Mouse (Mus musculus) gastrocnemius, postnatal 10 days (tissue): Measurements from ENCODE around the gene Nupl2. TPM values are rescaled to one million over a fixed set of nuclear protein-coding genes. Genes with fewer than 3 reads are reported as not detected.

ENCODE experiments used
- DNase-seq: peaks from one replicate; pipeline ENCODE4 v3.0.0; 2021; ENCODE audit warnings: mixed read lengths
- total RNA-seq, 2 experiments: library from RNA; stranded (reverse); gene quantifications; 2 replicates each; pipeline ENCODE4 v1.2.3; 2021

The Nupl2 gene
- total RNA-seq, 2 experiments from 2014 or later = 6.2 to 7.6 TPM

GRCm38 (mm10) chr5:24208505-24208904 lies 43.7 kb downstream of the Nupl2 start:
- DNase-seq = no peak

GRCm38 (mm10) chr5:24213861-24214546 lies 49.2 kb downstream of the Nupl2 start:
- DNase-seq = no peak

- no peak for DNase-seq
Observed at GRCm38 (mm10) chr5:24214547-24214878, 49.8 kb downstream of the Nupl2 start.

GRCm38 (mm10) chr5:24214900-24215299 lies 50.1 kb downstream of the Nupl2 start:
- DNase-seq = no peak

Other genes with a start within 250 kb of the Nupl2 start
- gene Fam126a, start 134.3 kb upstream of the Nupl2 start, total RNA-seq = 10 to 100 TPM; 15.9 to 20.0 TPM
- 10 to 100 TPM; 35.0 to 41.5 TPM for gene Klhl7, start 64.4 kb upstream of the Nupl2 start, total RNA-seq
- 10 to 100 TPM in 1 of 2 experiments, 1 to 10 TPM in 1; 5.4 to 10.8 TPM for gene Kcnh2, start 186.6 kb downstream of the Nupl2 start, total RNA-seq
- 10 to 100 TPM in 1 of 2 experiments, 1 to 10 TPM in 1; 7.7 to 11.2 TPM for gene Nos3, start 199.8 kb downstream of the Nupl2 start, total RNA-seq
- under 1 TPM; 0.23 to 0.26 TPM for gene Atg9b, start 227.2 kb downstream of the Nupl2 start, total RNA-seq
- gene Abcb8, start 228.7 kb downstream of the Nupl2 start, total RNA-seq = 10 to 100 TPM; 35.9 to 45.5 TPM
- gene Asic3, start 248.4 kb downstream of the Nupl2 start, total RNA-seq = under 1 TPM; 0.12 to 0.36 TPM